Mouse (Mus musculus): ENCODE measurements around the gene Spag16. TPM values are rescaled to one million over a fixed set of nuclear protein-coding genes. Genes with fewer than 3 reads are reported as not detected.

Gene Spag16
- not detected in 2 replicates for polyA plus RNA-seq (2012; rRNA removed; ENCODE audit: low replicate concordance)

GRCm38 (mm10) chr1:69826806-69827703 is at the start of gene Spag16:
Gene Spag16, plus strand, starts transcription at chr1:69826970.

GRCm38 (mm10) chr1:70725655-70726066 is 898.9 kb downstream of the Spag16 start, which contains the start of gene Vwc2l:
Gene Vwc2l, plus strand, starts transcription at chr1:70725715.

Other genes starting within 250 kb of the Spag16 start
- gene Ikzf2, start 139.7 kb upstream of the Spag16 start, polyA plus RNA-seq (2012; rRNA removed; ENCODE audit: low replicate concordance), result 0.86 and 3.1 TPM in 2 replicates